Mouse (Mus musculus): Measurements from ENCODE around the gene Vapa. TPM values are rescaled to one million over a fixed set of nuclear protein-coding genes. Genes with fewer than 3 reads are reported as not detected.
"Not testable (repeated sequence)": the region's sequence is repeated elsewhere in the genome, so short reads cannot be mapped to it uniquely, and the experiment has no call there.

The Vapa gene
- polyA plus RNA-seq, 1 experiment from 2014 or later = 141 TPM

GRCm38 (mm10) chr17:65647961-65648360 is 34.6 kb upstream of the Vapa start:
- ATAC-seq (no peak), DNase-seq (ENCODE audit: low read depth, low spot score) (no peak)
- no peak for TF ChIP-seq CTCF (IDR thresholded peaks at IDR 0.05)
- ChIA-PET CTCF (no interaction called here), POLR2A (interaction anchor here (1.2 kb wide), 1 partner anchor 10 kb away, joined by 3 read pairs; no protein-coding TSS in a partner anchor)
- in situ Hi-C loops (cut with MboI; ENCODE audit: low pct_unique_long_range_greater_than_20kb) = no loop called here
- H3K27me3 ChIP-seq = no peaks in the 10 kb centered on the region

GRCm38 (mm10) chr17:65647226-65647625 is 33.9 kb upstream of the Vapa start:
- ChIA-PET POLR2A (no interaction called here), CTCF (no interaction called here)
- no peak for TF ChIP-seq CTCF (IDR thresholded peaks at IDR 0.05)
- no peaks in the 10 kb centered on the region for H3K27me3 ChIP-seq
- ATAC-seq (no peak), DNase-seq (ENCODE audit: low read depth, low spot score) (no peak)
- in situ Hi-C loops (cut with MboI; ENCODE audit: low pct_unique_long_range_greater_than_20kb) = no loop called here

- ChIA-PET CTCF (interaction anchor here (1.0 to 2.1 kb wide), 4 partner anchors 9 to 48 kb away, joined by 3 to 5 read pairs (median 4); no protein-coding TSS in a partner anchor), POLR2A (no interaction called here)
- in situ Hi-C loops (cut with MboI; ENCODE audit: low pct_unique_long_range_greater_than_20kb) = no loop called here
- no peak for TF ChIP-seq CTCF (IDR thresholded peaks at IDR 0.05)
- no peaks in the 10 kb centered on the region for H3K27me3 ChIP-seq
- DNase-seq (ENCODE audit: low read depth, low spot score) (no peak), ATAC-seq (no peak)
Observed at GRCm38 (mm10) chr17:65643579-65643978, 30.2 kb upstream of the Vapa start.

GRCm38 (mm10) chr17:65643051-65643521 is 29.7 kb upstream of the Vapa start:
- ChIA-PET CTCF (interaction anchor here (1.2 to 2.1 kb wide), 2 partner anchors 8 to 10 kb away, joined by 3 to 5 read pairs; no protein-coding TSS in a partner anchor), POLR2A (no interaction called here)
- no peaks in the 10 kb centered on the region for H3K27me3 ChIP-seq
- ATAC-seq (peak; percentile 54), DNase-seq (ENCODE audit: low read depth, low spot score) (no peak)
- in situ Hi-C loops (cut with MboI; ENCODE audit: low pct_unique_long_range_greater_than_20kb) = no loop called here
- no peak for TF ChIP-seq CTCF (IDR thresholded peaks at IDR 0.05)

- DNase-seq (ENCODE audit: low read depth, low spot score) (no peak), ATAC-seq (no peak)
- ChIA-PET POLR2A (no interaction called here), CTCF (interaction anchor here (2.1 kb wide), 1 partner anchor 8 kb away, joined by 5 read pairs; no protein-coding TSS in a partner anchor)
- H3K27me3 ChIP-seq = no peaks in the 10 kb centered on the region
- in situ Hi-C loops (cut with MboI; ENCODE audit: low pct_unique_long_range_greater_than_20kb) = no loop called here
- TF ChIP-seq CTCF (IDR thresholded peaks at IDR 0.05) = no peak
Observed at GRCm38 (mm10) chr17:65642578-65642991, 29.2 kb upstream of the Vapa start.

- TF ChIP-seq CTCF (IDR thresholded peaks at IDR 0.05) = no peak
- POLR2A ChIA-PET = no interaction called here
- CTCF ChIA-PET = no interaction called here
- ATAC-seq (no peak), DNase-seq (ENCODE audit: low read depth, low spot score) (no peak)
- no peaks in the 10 kb centered on the region for H3K27me3 ChIP-seq
- in situ Hi-C loops (cut with MboI; ENCODE audit: low pct_unique_long_range_greater_than_20kb) = no loop called here
Observed at GRCm38 (mm10) chr17:65641734-65642218, 28.4 kb upstream of the Vapa start, which contains the start of gene Txndc2. Txndc2 (minus strand) TSS chr17:65642168.

GRCm38 (mm10) chr17:65639144-65639543 is 25.8 kb upstream of the Vapa start:
- DNase-seq (ENCODE audit: low read depth, low spot score) = no peak
- ChIA-PET POLR2A (interaction anchor here (1.2 kb wide), 1 partner anchor 11 kb away, joined by 3 read pairs; no protein-coding TSS in a partner anchor), CTCF (no interaction called here)
- ATAC-seq = no peak
- no peaks in the 10 kb centered on the region for H3K27me3 ChIP-seq
- in situ Hi-C loops (cut with MboI; ENCODE audit: low pct_unique_long_range_greater_than_20kb) = no loop called here
- no peak for TF ChIP-seq CTCF (IDR thresholded peaks at IDR 0.05)

- no peak for ATAC-seq
- H3K27me3 ChIP-seq = no peaks in the 10 kb centered on the region
- DNase-seq (ENCODE audit: low read depth, low spot score) = no peak
- ChIA-PET CTCF (interaction anchor here (1.0 kb wide), 1 partner anchor 8 kb away, joined by 5 read pairs; no protein-coding TSS in a partner anchor), POLR2A (interaction anchor here (0.7 kb wide), 1 partner anchor 14 kb away, joined by 3 read pairs; no protein-coding TSS in a partner anchor)
- in situ Hi-C loops (cut with MboI; ENCODE audit: low pct_unique_long_range_greater_than_20kb) = no loop called here
- TF ChIP-seq CTCF (IDR thresholded peaks at IDR 0.05) = no peak
Observed at GRCm38 (mm10) chr17:65635715-65636360, 22.5 kb upstream of the Vapa start.

GRCm38 (mm10) chr17:65629943-65630342 is 16.6 kb upstream of the Vapa start:
- DNase-seq (ENCODE audit: low read depth, low spot score) = no peak
- ATAC-seq = peak; percentile 78
- POLR2A ChIA-PET = interaction anchor here (0.6 kb wide), 2 partner anchors 11 to 71 kb away, joined by 4 read pairs; no protein-coding TSS in a partner anchor
- in situ Hi-C loops (cut with MboI; ENCODE audit: low pct_unique_long_range_greater_than_20kb) = no loop called here
- H3K27me3 ChIP-seq = no peaks in the 10 kb centered on the region
- CTCF ChIA-PET = interaction anchor here (0.9 to 1.2 kb wide), 2 partner anchors 9 to 12 kb away, joined by 3 to 4 read pairs; no protein-coding TSS in a partner anchor
- TF ChIP-seq CTCF (IDR thresholded peaks at IDR 0.05) = no peak

GRCm38 (mm10) chr17:65628823-65629532 is 15.6 kb upstream of the Vapa start:
- POLR2A ChIA-PET = interaction anchor here (0.7 kb wide), 1 partner anchor 104 kb away, joined by 3 read pairs; no protein-coding TSS in a partner anchor

More at GRCm38 (mm10) chr17:65628823-65629532, 15.6 kb upstream of the Vapa start:
- CTCF ChIA-PET = interaction anchor here (1.2 kb wide), 1 partner anchor 11 kb away, joined by 4 read pairs; no protein-coding TSS in a partner anchor
- peak; percentile 59 for ATAC-seq
- H3K27me3 ChIP-seq; in situ Hi-C loops (cut with MboI; ENCODE audit: low pct_unique_long_range_greater_than_20kb); DNase-seq (ENCODE audit: low read depth, low spot score): not testable (repeated sequence)
